Mouse (Mus musculus): ENCODE measurements around the gene Spryd4. TPM values are rescaled to one million over a fixed set of nuclear protein-coding genes. Genes with fewer than 3 reads are reported as not detected.

The Spryd4 gene
- polyA plus RNA-seq, 1 experiment from 2014 or later: 16.9 TPM

DNA sequence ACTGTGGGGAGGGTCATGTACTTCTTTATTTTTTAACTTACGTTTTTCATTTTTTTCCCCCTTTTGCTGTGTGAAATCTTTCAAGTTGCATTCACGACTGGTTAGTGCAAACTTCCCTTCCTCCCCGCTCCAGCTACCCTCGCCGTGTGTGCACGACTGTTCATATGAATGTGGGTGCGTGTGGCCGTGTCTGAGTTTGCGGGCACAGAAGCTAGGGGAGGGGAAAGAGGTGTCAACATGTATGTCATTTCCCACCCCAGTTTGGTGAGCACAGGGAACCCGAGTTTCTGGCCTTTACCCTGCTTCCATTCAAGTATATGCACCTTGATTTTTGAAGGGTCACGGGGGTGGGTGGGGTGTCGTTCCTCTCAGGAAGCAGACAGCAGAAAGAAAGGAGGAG lies 19.0 kb upstream of the Spryd4 start:
- H3K27ac ChIP-seq (ENCODE audit: low read length): no peak overlapping the region
- H3K27me3 ChIP-seq (replicated peaks; ENCODE audit: insufficient read depth, low read length): no peaks in the 10 kb centered on the region
- no peak overlapping the region for H3K4me3 ChIP-seq (ENCODE audit: low read depth, low read length)
- ATAC-seq: no peak
- H3K4me1 ChIP-seq (ENCODE audit: insufficient read depth, low read depth, low read length): no peaks in the 10 kb centered on the region
- no peak overlapping the region for H3K4me2 ChIP-seq (replicated peaks; ENCODE audit: low read depth, low read length)
- H3K36me3 ChIP-seq (ENCODE audit: insufficient read depth, low read length): no peaks in the 10 kb centered on the region
- H3K9ac ChIP-seq (replicated peaks; ENCODE audit: low read depth): no peak overlapping the region
- no peak for DNase-seq (ENCODE audit: low spot score)
- 68% methylated on average over 12 of the region's 12 CpGs for WGBS
- no peak for TF ChIP-seq EP300 (IDR thresholded peaks at IDR 0.05)
- TF ChIP-seq CTCF (IDR thresholded peaks at IDR 0.05): no peak
- no peaks in the 10 kb centered on the region for H3K9me3 ChIP-seq (ENCODE audit: low read length)

DNA sequence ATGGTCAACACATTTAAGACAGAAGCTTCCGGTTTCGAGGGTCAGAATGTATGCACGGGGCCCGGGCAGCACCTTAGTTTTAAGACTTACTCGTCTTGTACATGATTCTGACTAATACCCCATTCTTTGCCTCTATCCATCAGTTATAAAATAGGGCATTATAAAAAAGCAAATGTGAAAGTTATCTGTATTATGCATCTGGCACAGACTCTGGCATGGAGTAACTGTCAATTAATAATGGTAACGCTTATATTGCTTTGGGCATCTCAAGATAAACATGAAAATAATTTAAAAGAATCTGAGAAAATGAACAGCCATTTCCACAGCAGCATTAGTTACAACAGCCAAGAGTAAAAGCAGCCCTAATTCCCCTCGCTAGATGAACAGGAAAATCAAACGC lies 16.4 kb upstream of the Spryd4 start:
- no peak overlapping the region for H3K4me2 ChIP-seq (replicated peaks; ENCODE audit: low read depth, low read length)
- H3K9me3 ChIP-seq (ENCODE audit: low read length): no peaks in the 10 kb centered on the region
- no peaks in the 10 kb centered on the region for H3K4me1 ChIP-seq (ENCODE audit: insufficient read depth, low read depth, low read length)
- H3K4me3 ChIP-seq (ENCODE audit: low read depth, low read length): no peak overlapping the region
- no peak overlapping the region for H3K27ac ChIP-seq (ENCODE audit: low read length)
- no peaks in the 10 kb centered on the region for H3K27me3 ChIP-seq (replicated peaks; ENCODE audit: insufficient read depth, low read length)
- no peaks in the 10 kb centered on the region for H3K36me3 ChIP-seq (ENCODE audit: insufficient read depth, low read length)
- no peak overlapping the region for H3K9ac ChIP-seq (replicated peaks; ENCODE audit: low read depth)
- 85% methylated on average over 8 of the region's 8 CpGs for WGBS
- TF ChIP-seq CTCF (IDR thresholded peaks at IDR 0.05): no peak
- TF ChIP-seq EP300 (IDR thresholded peaks at IDR 0.05): no peak
- ATAC-seq (no peak), DNase-seq (ENCODE audit: low spot score) (no peak)

- H3K27me3 ChIP-seq (replicated peaks; ENCODE audit: insufficient read depth, low read length): no peaks in the 10 kb centered on the region
- no peak overlapping the region for H3K27ac ChIP-seq (ENCODE audit: low read length)
- 63% methylated on average over 9 of the region's 9 CpGs for WGBS
- no peaks in the 10 kb centered on the region for H3K9me3 ChIP-seq (ENCODE audit: low read length)
- no peak overlapping the region for H3K4me3 ChIP-seq (ENCODE audit: low read depth, low read length)
- TF ChIP-seq CTCF (IDR thresholded peaks at IDR 0.05): no peak
- TF ChIP-seq EP300 (IDR thresholded peaks at IDR 0.05): no peak
- H3K4me1 ChIP-seq (ENCODE audit: insufficient read depth, low read depth, low read length): no peaks in the 10 kb centered on the region
- no peak overlapping the region for H3K4me2 ChIP-seq (replicated peaks; ENCODE audit: low read depth, low read length)
- no peaks in the 10 kb centered on the region for H3K36me3 ChIP-seq (ENCODE audit: insufficient read depth, low read length)
- H3K9ac ChIP-seq (replicated peaks; ENCODE audit: low read depth): no peak overlapping the region
- no peak for DNase-seq (ENCODE audit: low spot score)
- no peak for ATAC-seq
Observed at GRCm38 (mm10) chr10:128227592-128227991, 16.0 kb upstream of the Spryd4 start.

DNA sequence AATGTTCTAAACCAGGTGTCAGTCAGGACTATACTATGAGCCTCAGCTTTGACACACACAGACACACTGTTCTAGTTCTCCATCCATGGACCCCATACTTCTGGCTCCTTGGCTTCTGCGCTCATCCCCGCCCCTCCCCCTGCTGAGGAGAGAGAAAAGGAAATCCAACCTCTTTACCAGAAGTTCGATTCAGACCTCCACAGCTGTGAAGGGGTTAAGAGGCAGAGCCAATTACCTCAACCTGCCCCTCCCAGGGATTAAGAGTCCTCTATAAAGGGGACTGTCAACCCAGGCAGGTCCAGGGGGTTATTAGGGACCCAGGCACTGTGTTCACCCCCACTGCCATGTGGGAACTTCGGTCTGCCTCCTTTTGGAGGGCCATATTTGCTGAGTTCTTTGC lies 13.9 kb upstream of the Spryd4 start, which contains the start of gene Mip:
Mip (plus strand) TSS at position 301 of the 400 bp plus-strand sequence.
- no peaks in the 10 kb centered on the region for H3K4me1 ChIP-seq (ENCODE audit: insufficient read depth, low read depth, low read length)
- H3K27ac ChIP-seq (ENCODE audit: low read length): no peak within 1 kb of the TSS
- ATAC-seq (no peak), DNase-seq (ENCODE audit: low spot score) (no peak)
- H3K9ac ChIP-seq (replicated peaks; ENCODE audit: low read depth): no peak within 1 kb of the TSS
- no peaks in the 10 kb centered on the region for H3K36me3 ChIP-seq (ENCODE audit: insufficient read depth, low read length)
- no peak for TF ChIP-seq CTCF (IDR thresholded peaks at IDR 0.05)
- WGBS: 53% methylated on average over 4 of the region's 4 CpGs
- no peaks in the 10 kb centered on the region for H3K27me3 ChIP-seq (replicated peaks; ENCODE audit: insufficient read depth, low read length)
- no peaks in the 10 kb centered on the region for H3K9me3 ChIP-seq (ENCODE audit: low read length)
- H3K4me3 ChIP-seq (ENCODE audit: low read depth, low read length): no peak within 1 kb of the TSS
- H3K4me2 ChIP-seq (replicated peaks; ENCODE audit: low read depth, low read length): no peak within 1 kb of the TSS

DNA sequence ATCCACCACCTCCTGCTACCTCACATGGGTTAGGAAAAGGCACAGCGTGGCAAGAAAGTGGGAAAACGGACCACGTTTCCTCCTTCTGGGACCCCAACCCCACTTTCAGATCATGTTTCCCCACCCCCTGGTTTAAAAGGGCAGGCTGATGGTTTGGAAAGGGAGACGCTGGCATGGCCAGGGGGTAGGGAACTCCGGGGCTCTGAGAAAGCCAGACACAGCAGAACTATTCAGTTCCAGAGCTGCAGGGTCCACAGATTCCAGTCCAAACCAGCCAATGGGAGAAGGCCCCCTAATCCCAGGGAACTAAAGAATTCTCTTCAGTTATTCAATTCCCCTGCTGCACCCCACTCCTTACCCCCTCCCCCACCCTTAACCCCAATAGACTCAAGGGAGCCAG lies 13.5 kb upstream of the Spryd4 start:
- H3K36me3 ChIP-seq (ENCODE audit: insufficient read depth, low read length): no peaks in the 10 kb centered on the region
- no peak for TF ChIP-seq CTCF (IDR thresholded peaks at IDR 0.05)
- no peak for TF ChIP-seq EP300 (IDR thresholded peaks at IDR 0.05)
- no peaks in the 10 kb centered on the region for H3K27me3 ChIP-seq (replicated peaks; ENCODE audit: insufficient read depth, low read length)
- no peak overlapping the region for H3K4me3 ChIP-seq (ENCODE audit: low read depth, low read length)
- no peaks in the 10 kb centered on the region for H3K9me3 ChIP-seq (ENCODE audit: low read length)
- ATAC-seq (no peak), DNase-seq (ENCODE audit: low spot score) (no peak)
- H3K4me2 ChIP-seq (replicated peaks; ENCODE audit: low read depth, low read length): no peak overlapping the region
- H3K4me1 ChIP-seq (ENCODE audit: insufficient read depth, low read depth, low read length): no peaks in the 10 kb centered on the region
- no peak overlapping the region for H3K27ac ChIP-seq (ENCODE audit: low read length)
- 56% methylated on average over 5 of the region's 5 CpGs for WGBS
- no peak overlapping the region for H3K9ac ChIP-seq (replicated peaks; ENCODE audit: low read depth)

DNA sequence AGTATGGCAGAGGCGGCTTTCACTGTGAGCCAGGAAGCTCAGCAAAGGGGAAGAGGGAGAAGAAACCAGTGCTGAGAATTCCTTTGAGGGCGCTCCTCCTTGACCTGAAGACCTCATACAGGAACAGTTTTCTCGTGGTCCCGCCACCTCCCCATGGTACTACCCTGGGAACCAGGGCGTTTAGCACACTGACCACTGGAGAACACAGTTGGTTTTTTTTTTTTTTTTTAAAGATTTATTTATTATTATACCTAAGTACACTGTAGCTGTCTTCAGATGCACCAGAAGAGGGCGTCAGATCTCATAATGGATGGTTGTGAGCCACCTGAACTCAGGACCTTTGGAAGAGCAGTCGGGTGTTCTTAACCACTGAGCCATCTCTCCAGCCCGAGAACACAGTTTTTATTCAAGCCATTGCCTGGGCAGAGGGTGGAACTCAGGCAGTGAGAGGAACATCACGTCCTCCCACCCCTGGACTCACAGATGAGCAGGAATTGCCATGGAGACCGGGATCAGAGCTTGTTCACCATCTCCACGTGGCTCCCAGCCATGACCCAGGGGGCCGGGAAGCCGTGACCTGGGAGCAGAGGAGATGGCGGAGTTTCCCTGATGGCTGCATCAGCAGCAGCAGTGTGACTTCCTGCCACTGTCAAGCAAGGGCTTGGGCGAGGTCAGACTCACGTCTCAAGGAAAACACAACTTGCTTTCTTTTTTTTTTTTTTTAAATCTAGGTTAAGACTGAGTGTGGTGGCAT lies 10.1 kb upstream of the Spryd4 start:
- 49% methylated on average over 16 of the region's 16 CpGs for WGBS

More for the DNA sequence above, 10.1 kb upstream of the Spryd4 start:
- Histone ChIP-seq H3K27me3 (replicated peaks; ENCODE audit: insufficient read depth, low read length) (no peaks in the 10 kb centered on the region), H3K9ac (replicated peaks; ENCODE audit: low read depth) (no peak overlapping the region), H3K4me3 (ENCODE audit: low read depth, low read length) (no peak overlapping the region), H3K36me3 (ENCODE audit: insufficient read depth, low read length) (no peaks in the 10 kb centered on the region), H3K4me1 (ENCODE audit: insufficient read depth, low read depth, low read length) (no peaks in the 10 kb centered on the region), H3K9me3 (ENCODE audit: low read length) (no peaks in the 10 kb centered on the region), H3K27ac (ENCODE audit: low read length) (no peak overlapping the region), H3K4me2 (replicated peaks; ENCODE audit: low read depth, low read length) (no peak overlapping the region)
- TF ChIP-seq EP300 (IDR thresholded peaks at IDR 0.05): no peak
- no peak for TF ChIP-seq CTCF (IDR thresholded peaks at IDR 0.05)
- DNase-seq (ENCODE audit: low spot score): no peak
- no peak for ATAC-seq

All from lung, postnatal 0 days (tissue).